Mouse (Mus musculus) stomach, adult 2 months (tissue): ENCODE measurements around the gene Slc48a1. TPM values are rescaled to one million over a fixed set of nuclear protein-coding genes. Genes with fewer than 3 reads are reported as not detected.

Experiments
- polyA plus RNA-seq: library from polyadenylated mRNA; depleted of rRNA; stranded (reverse); fragments of >200 nt; gene quantifications from 2 replicates; pipeline ENCODE4 v1.2.3, GENCODE M21; 2012; rRNA removed

Gene Slc48a1
- 48.8 and 57.4 TPM in 2 replicates for polyA plus RNA-seq

GRCm38 (mm10) chr15:97778311-97779098 is at the start of gene Slc48a1:
Slc48a1 (plus strand) TSS chr15:97778520.

GRCm38 (mm10) chr15:97731111-97731510 is 47.2 kb upstream of the Slc48a1 start, which contains the start of gene Endou:
Endou (minus strand) TSS chr15:97731339.

GRCm38 (mm10) chr15:97767280-97768186 is 10.8 kb upstream of the Slc48a1 start, which contains the start of gene Rapgef3:
Rapgef3 (minus strand) TSS chr15:97767972.

Other genes starting within 250 kb of the Slc48a1 start
- 0.42 and 0.44 TPM in 2 replicates for gene Rpap3, start 72.7 kb upstream of the Slc48a1 start, polyA plus RNA-seq
- gene Endou, start 47.2 kb upstream of the Slc48a1 start, polyA plus RNA-seq = 5.4 and 6.9 TPM in 2 replicates
- 12.1 and 12.2 TPM in 2 replicates for gene Rapgef3, start 10.5 kb upstream of the Slc48a1 start, polyA plus RNA-seq
- gene Hdac7, start 66.0 kb downstream of the Slc48a1 start, polyA plus RNA-seq = 26.2 and 28.8 TPM in 2 replicates
- 1.2 and 1.6 TPM in 2 replicates for gene Vdr, start 132.1 kb downstream of the Slc48a1 start, polyA plus RNA-seq
- 10.2 and 10.9 TPM in 2 replicates for gene Tmem106c, start 185.7 kb downstream of the Slc48a1 start, polyA plus RNA-seq
- not detected in 2 replicates for gene Col2a1, start 226.2 kb downstream of the Slc48a1 start, polyA plus RNA-seq